Mouse (Mus musculus): Measurements from ENCODE around the gene Mob3b. TPM values are rescaled to one million over a fixed set of nuclear protein-coding genes. Genes with fewer than 3 reads are reported as not detected.

Mob3b gene
- total RNA-seq, 2 experiments from 2014 or later = 20.9 to 24.1 TPM

Other genes with a start within 250 kb of the Mob3b start
- not detected for gene Ifnk, start 5.4 kb downstream of the Mob3b start, total RNA-seq (2021)
- gene C9orf72, start 68.7 kb upstream of the Mob3b start, total RNA-seq (2021) = 10 to 100 TPM; 16.4 to 29.4 TPM

All from adrenal gland, postnatal 10 days (tissue).